Mouse (Mus musculus): Measurements from ENCODE around the gene Txlnb. TPM values are rescaled to one million over a fixed set of nuclear protein-coding genes. Genes with fewer than 3 reads are reported as not detected.

Gene Txlnb
- polyA plus RNA-seq (2014; fragmentation: Illumina TruSeq; extraction: RNeasy Lipid Tissue Mini Kit (QIAGEN cat#74804); ENCODE audit: low read depth, low replicate concordance), result 0.53 TPM

DNA sequence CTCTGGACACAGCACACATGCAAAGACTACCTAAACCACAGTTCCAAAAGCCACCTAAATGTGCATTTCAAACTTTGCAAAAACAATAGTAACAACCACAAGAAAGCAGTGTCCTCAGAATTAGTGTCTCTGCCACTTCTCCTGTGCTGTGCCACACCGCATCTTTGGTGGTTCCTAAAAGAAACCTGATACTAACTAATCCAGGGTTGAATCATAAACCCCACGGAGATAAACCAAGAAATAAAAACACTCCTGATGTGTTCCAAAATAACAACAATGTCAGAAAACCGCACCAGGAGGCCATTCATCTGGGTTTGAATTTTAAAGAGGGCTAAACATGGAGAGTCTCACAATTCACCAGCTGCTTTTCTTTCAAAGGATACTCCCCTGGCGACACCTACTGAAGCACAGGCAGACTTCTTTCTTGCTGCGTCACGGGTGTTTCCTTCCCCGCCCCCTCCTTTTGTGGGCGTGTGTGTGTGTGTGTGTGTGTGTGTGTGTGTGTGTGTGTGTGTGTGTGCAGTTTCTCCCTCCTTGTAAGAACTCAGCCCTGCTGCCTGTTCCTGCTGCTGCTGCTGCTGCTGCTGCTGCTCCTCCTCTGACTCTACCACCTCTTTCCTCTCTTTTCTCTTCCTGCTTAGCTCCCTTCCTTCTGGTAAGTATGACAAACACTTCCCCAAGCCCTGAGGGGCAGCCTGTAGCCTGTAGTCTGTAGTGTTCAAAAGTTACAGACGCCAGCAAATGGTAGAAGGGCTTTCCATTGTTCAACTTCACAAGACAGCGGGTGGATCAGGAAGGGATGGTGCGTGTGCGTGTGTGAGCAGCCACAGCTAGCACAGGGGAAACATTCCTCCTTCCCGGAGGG, at the start of gene Txlnb:
Gene Txlnb, plus strand, starts transcription at position 460 of the 865 bp plus-strand sequence.

Other genes with a start within 250 kb of the Txlnb start
- 208 TPM for gene Cited2, start 73.0 kb upstream of the Txlnb start, polyA plus RNA-seq (2014; fragmentation: Illumina TruSeq; extraction: RNeasy Lipid Tissue Mini Kit (QIAGEN cat#74804); ENCODE audit: low read depth, low replicate concordance)
- 62.1 TPM for gene Heca, start 151.8 kb downstream of the Txlnb start, polyA plus RNA-seq (2014; fragmentation: Illumina TruSeq; extraction: RNeasy Lipid Tissue Mini Kit (QIAGEN cat#74804); ENCODE audit: low read depth, low replicate concordance)
- gene Abracl, start 227.1 kb downstream of the Txlnb start, polyA plus RNA-seq (2014; fragmentation: Illumina TruSeq; extraction: RNeasy Lipid Tissue Mini Kit (QIAGEN cat#74804); ENCODE audit: low read depth, low replicate concordance), result 130 TPM